Mouse (Mus musculus) heart, embryonic 16.5 days (tissue): Measurements from ENCODE around the gene Tcf12. TPM values are rescaled to one million over a fixed set of nuclear protein-coding genes. Genes with fewer than 3 reads are reported as not detected.
A peak's percentile ranks its signal among the peaks of the same experiment; 100 is the strongest.

Experiments
- ATAC-seq: fragments of 200-750 bp; cut with Nextera tagmentation; replicated peaks from 2 replicates; pipeline ENCODE4 v1.8.0; 2017; ENCODE audit warnings: moderate number of reproducible peaks; ENCODE audit not compliant: insufficient read depth, low FRiP score; ENCODE audit errors: extremely low read depth
- H3K27ac ChIP-seq: fragments of 300-500 bp; sonication (generic); 2 replicates; pipeline ENCODE4 v1.5.1; 2014; ENCODE audit warnings: mild to moderate bottlenecking, low read length, control low read depth, moderate library complexity
- H3K27me3 ChIP-seq: fragments of 300-500 bp; sonication (generic); 2 replicates; pipeline ENCODE4 v1.6.1; 2014; ENCODE audit warnings: low read length, mixed read lengths; ENCODE audit not compliant: control insufficient read depth, insufficient read depth
- H3K36me3 ChIP-seq: fragments of 300-500 bp; sonication (generic); 2 replicates; pipeline ENCODE4 v1.6.1; 2014; ENCODE audit not compliant: control insufficient read depth, insufficient read depth
- H3K4me1 ChIP-seq: fragments of 300-500 bp; sonication (generic); 2 replicates; pipeline ENCODE4 v1.6.1; 2014; ENCODE audit warnings: low read length, mixed read lengths; ENCODE audit not compliant: control insufficient read depth, insufficient read depth
- H3K4me2 ChIP-seq: fragments of 300-500 bp; sonication (generic); 2 replicates; pipeline ENCODE4 v1.6.1; 2014; ENCODE audit warnings: low read depth, mild to moderate bottlenecking, control low read depth, low read length
- H3K4me3 ChIP-seq: fragments of 300-500 bp; sonication (generic); 2 replicates; pipeline ENCODE4 v1.5.1; 2014; ENCODE audit warnings: mild to moderate bottlenecking, control low read depth, low read length
- H3K9ac ChIP-seq: fragments of 300-500 bp; sonication (generic); 2 replicates; pipeline ENCODE4 v1.6.1; 2014; ENCODE audit warnings: low read length, control low read depth
- H3K9me3 ChIP-seq: fragments of 300-500 bp; sonication (generic); replicated peaks from 2 replicates; pipeline ENCODE4 v1.6.1; 2016; ENCODE audit warnings: low read length; ENCODE audit not compliant: control insufficient read depth
- WGBS: fragments of 180-500 bp; shearing (Covaris S2); extraction: QIAGEN DNeasy Blood & Tissue Kit; methylation state at CpG from one replicate; pipeline ENCODE4 v1.1.7; 2014; 5-methylcytosine and 5-hydroxymethylcytosine counted together
- polyA plus RNA-seq: library from polyadenylated mRNA; unstranded; fragments of >200 nt; fragmentation: Nextera tagmentation; extraction: Ambion mirVana; gene quantifications from 2 replicates; pipeline ENCODE4 v1.2.1, GENCODE M21; 2015

The Tcf12 gene
- polyA plus RNA-seq, 1 experiment from 2014 or later: 32.3 TPM

DNA sequence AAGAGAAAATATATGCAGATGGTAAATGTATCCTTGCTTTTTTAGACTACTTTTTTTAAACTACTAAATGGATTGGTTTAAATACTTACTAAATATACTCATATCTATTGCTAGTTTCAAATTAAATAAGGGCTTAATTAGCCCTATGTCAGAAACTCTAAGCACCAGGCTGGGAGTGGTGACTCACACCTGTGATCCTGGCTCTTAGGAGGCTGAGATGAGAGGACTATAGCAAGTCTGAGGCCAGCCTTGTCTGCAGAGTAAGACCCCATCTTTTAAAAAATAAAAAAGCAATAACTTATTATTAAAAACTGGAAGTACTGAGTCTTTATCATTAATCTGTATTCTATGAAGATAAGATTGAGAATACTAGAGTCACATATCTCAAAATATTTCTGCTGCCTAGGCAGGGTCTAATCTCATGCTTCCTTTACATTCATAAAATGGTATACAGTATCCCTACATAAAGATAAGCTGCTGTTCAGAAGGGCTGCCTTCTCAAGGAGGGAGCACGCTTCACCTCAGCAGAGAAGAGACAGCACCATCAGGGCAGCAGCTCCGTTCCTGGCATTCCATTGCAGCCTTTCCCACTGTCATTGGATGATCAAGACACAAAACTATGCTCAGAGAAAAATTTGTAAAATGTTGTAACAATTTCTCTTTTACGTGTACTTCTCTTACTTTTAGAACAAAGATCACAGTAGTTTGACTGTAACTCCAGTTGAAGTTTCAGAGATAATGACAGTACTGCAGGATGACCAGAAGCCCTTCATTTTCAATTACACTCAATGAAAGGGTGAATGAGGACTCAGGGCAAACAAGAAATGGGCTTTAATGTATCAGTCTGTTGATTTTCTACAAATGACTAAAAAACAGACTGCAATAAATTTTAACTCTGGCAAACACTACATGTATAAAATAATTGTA lies 181.0 kb downstream of the Tcf12 start:
- H3K36me3 ChIP-seq: no peaks in the 10 kb centered on the region
- no peaks in the 10 kb centered on the region for H3K9me3 ChIP-seq
- no peak overlapping the region for H3K4me2 ChIP-seq
- no peak overlapping the region for H3K9ac ChIP-seq
- H3K4me1 ChIP-seq: no peaks in the 10 kb centered on the region
- H3K27me3 ChIP-seq: no peaks in the 10 kb centered on the region
- ATAC-seq: no peak
- WGBS: 64% methylated on average over 3 of the region's 3 CpGs
- H3K4me3 ChIP-seq: no peak overlapping the region
- H3K27ac ChIP-seq: no peak overlapping the region

DNA sequence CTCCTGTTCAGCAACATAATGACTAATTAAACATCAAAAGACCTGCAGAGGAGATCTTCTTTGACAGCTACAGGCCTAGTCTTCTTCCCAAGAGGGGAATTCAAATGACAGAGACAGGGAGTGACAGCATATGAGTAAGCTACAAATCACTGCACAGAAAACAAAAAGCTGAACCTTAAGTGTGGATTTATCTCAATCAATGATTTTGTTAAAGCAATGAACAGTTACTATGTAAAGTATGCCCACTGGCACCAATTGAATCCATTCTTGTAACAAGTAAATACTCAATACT lies 195.1 kb downstream of the Tcf12 start:
- H3K27me3 ChIP-seq: no peaks in the 10 kb centered on the region
- no peak overlapping the region for H3K27ac ChIP-seq
- no peak overlapping the region for H3K9ac ChIP-seq
- H3K9me3 ChIP-seq: no peaks in the 10 kb centered on the region
- peaks cover 10% of the 10 kb centered on the region for H3K4me1 ChIP-seq
- no peak overlapping the region for H3K4me3 ChIP-seq
- H3K36me3 ChIP-seq: peaks cover 8% of the 10 kb centered on the region; the same call in 1 of the 2 replicates
- no peak overlapping the region for H3K4me2 ChIP-seq
- ATAC-seq: no peak

DNA sequence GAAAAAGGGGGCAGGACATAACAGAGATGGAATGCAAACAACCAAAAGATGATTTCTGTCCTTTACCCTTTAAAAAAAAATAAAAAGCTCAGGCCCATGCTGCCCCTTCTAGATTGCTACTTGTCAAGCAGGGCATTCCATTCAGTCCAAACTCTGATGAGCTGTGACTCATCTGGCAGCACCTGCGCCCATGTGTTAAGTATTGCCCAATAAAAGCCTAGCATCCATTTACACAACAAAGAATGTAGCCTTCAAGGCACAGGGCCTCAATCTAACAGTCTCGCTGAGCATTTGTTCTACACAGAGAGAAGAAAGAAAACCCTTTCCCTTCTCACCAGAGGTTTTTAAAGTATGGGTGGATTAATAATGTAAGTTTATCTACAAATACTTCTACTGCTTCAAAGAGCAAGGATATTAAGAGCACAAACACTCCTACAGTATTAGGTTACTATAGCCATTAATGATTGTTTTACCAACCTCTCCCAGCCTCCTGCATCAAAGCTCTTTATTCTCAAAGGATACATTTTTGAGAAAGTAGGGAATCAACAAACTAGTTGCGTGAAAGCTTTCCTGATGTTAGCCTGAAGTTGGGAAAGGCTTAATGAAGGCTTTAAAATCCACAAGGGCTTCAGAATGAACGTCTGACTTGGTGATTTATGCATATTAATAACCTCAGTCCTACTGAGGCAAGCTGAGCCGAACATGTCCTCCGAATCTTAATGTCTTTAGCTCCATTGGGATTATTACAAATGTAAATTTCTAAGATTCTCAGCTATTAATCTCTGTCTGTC lies 195.6 kb downstream of the Tcf12 start:
- no peak overlapping the region for H3K9ac ChIP-seq
- WGBS: 63% methylated on average over 6 of the region's 6 CpGs
- ATAC-seq: peak; percentile 60; the same call in 1 of the 2 replicates
- H3K4me1 ChIP-seq: peaks cover 10% of the 10 kb centered on the region
- no peak overlapping the region for H3K4me2 ChIP-seq
- no peaks in the 10 kb centered on the region for H3K9me3 ChIP-seq
- H3K36me3 ChIP-seq: 0 out of 2 replicates have a peak, but pooled peaks cover 5% of the 10 kb centered on the region
- peak overlapping the region; percentile 14; the same call in 1 of the 2 replicates for H3K27ac ChIP-seq
- no peak overlapping the region for H3K4me3 ChIP-seq
- no peaks in the 10 kb centered on the region for H3K27me3 ChIP-seq

DNA sequence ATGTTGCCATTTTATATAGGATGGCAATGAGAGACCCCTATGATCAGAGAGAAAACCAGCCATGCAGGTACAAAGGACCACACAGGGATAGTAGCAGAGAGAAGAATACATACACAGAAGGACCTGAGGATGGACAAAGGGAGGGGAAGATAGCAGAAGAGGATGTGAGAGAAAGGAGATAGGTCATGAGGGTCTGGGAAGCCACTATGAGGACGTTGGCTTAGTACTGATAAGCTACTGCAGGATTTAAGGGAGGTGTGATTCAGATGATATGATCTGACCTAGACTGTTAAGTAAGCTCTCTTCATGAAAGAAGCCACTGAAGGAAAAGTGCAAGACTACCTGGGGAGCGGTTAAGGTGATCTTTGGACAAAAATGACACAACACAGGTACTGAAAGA lies 205.1 kb downstream of the Tcf12 start:
- no peak overlapping the region for H3K4me2 ChIP-seq
- peaks cover 7% of the 10 kb centered on the region for H3K4me1 ChIP-seq
- no peak overlapping the region for H3K4me3 ChIP-seq
- WGBS: 59% methylated on average over 2 of the region's 2 CpGs
- H3K27ac ChIP-seq: no peak overlapping the region
- ATAC-seq: no peak
- no peak overlapping the region for H3K9ac ChIP-seq
- peaks cover 8% of the 10 kb centered on the region; the same call in 1 of the 2 replicates for H3K36me3 ChIP-seq
- H3K27me3 ChIP-seq: no peaks in the 10 kb centered on the region
- 0 out of 2 replicates have a peak, but pooled peaks cover 4% of the 10 kb centered on the region for H3K9me3 ChIP-seq

DNA sequence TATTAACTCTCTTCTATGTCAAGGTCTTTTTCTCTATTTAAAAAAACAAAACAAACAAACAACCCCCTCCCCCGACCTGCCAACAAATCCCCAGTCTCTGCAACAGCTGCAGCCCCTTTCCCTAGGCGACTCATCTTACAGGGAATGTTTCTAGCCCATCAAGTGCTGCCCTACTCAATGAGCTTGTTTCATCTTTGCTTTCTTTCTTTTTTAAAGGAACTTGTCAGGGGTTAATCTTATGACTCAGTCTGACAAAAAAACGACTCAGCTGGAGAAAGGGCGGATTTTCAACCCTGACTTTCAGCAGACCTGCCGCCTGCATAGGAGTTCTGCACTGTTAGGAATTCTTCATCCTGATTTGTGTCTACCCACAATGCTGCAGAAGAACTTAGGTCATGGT lies 212.8 kb downstream of the Tcf12 start:
- 57% methylated on average over 5 of the region's 5 CpGs for WGBS
- Histone ChIP-seq H3K9me3 (no peaks in the 10 kb centered on the region), H3K9ac (no peak overlapping the region), H3K4me3 (no peak overlapping the region), H3K27me3 (no peaks in the 10 kb centered on the region), H3K4me2 (no peak overlapping the region), H3K27ac (no peak overlapping the region), H3K36me3 (0 out of 2 replicates have a peak, but pooled peaks cover 2% of the 10 kb centered on the region), H3K4me1 (peaks cover 3% of the 10 kb centered on the region)
- ATAC-seq: no peak

DNA sequence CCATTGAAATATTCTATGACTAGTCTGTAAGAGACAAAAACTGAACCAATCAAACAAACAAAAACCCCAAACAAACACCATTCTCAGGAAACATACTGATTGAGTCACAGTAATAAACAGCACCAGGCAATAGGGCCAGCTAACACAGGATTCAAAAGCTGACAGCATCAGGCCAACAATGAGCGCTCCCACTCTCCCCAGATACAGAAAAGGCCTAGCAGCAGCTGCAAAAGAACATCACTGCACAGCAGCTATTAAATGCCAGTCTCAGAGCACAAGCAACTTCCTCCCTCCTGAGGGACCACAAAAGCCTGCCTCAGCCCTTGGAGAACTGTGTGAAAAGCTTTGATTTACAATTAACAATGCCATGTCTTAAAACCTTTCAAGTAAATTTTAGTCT lies 214.3 kb downstream of the Tcf12 start:
- Histone ChIP-seq H3K4me3 (no peak overlapping the region), H3K36me3 (0 out of 2 replicates have a peak, but pooled peaks cover 2% of the 10 kb centered on the region), H3K9ac (no peak overlapping the region), H3K27me3 (no peaks in the 10 kb centered on the region), H3K27ac (peak overlapping the region; percentile 30; the same call in 1 of the 2 replicates), H3K9me3 (no peaks in the 10 kb centered on the region), H3K4me1 (peaks cover 3% of the 10 kb centered on the region), H3K4me2 (no peak overlapping the region)
- ATAC-seq: no peak
- 59% methylated on average over 1 of the region's 1 CpGs for WGBS

DNA sequence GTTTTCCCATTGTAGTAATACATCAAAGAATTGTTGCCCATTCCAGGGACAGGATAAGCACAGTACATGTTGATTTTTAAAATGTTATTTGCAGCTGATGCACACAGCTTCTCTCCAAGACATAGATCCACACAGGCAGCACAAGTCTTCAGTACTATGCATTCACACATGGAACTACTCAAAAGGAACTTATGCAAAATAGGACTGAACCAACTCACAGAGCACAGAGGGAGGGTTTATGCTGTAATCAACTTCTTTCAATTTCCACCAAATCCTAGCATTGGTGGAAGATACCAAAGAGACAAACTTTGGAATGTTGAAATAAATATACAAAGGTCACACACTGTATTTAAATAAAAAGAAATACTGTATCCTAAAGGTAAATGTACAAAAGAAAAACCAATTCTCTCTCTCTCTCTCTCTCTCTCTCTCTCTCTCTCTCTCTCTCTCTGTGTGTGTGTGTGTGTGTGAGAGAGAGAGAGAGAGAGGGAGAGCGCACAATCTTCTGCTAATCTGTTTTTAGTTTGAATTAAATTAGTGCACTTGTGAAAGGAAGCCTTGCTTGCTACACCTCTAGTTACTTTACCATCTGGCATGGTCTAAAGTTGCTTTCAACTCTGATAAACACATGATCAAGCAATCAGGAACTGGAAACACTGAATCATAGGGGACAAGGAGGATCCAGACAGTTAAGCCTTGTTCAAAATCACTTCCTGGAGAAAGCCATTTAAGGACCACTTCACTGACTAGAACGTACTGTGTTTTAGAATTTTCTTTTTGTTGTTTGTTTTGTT lies 215.5 kb downstream of the Tcf12 start:
- H3K9me3 ChIP-seq: no peaks in the 10 kb centered on the region
- H3K27me3 ChIP-seq: no peaks in the 10 kb centered on the region
- H3K9ac ChIP-seq: no peak overlapping the region
- ATAC-seq: peak; percentile 63
- H3K36me3 ChIP-seq: no peaks in the 10 kb centered on the region
- peak overlapping the region; percentile 11 for H3K4me3 ChIP-seq
- peaks cover 3% of the 10 kb centered on the region for H3K4me1 ChIP-seq
- no peak overlapping the region; the same call in 1 of the 2 replicates for H3K4me2 ChIP-seq
- H3K27ac ChIP-seq: peak overlapping the region; percentile 66
- 27% methylated on average over 2 of the region's 2 CpGs for WGBS

DNA sequence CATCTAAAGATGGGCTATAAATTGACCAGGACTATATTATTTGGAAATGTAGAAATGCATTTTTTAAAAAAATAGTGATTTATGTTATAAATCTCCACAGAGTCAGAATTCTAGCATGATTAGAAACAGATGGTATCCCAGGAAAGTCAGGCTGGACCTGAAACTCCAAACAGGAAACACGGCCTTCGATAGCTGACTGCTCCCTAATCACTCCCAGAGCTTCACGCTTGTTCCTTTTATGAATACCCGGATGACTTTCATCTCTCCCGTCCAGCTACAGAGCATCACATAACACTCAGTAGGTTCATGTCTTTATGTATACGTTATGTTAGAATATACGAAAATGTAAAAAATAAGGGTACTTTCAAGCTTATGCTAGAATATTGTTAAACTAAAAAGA lies 216.4 kb downstream of the Tcf12 start:
- Histone ChIP-seq H3K9me3 (no peaks in the 10 kb centered on the region), H3K9ac (no peak overlapping the region), H3K4me2 (peak overlapping the region; percentile 23; the same call in 1 of the 2 replicates), H3K36me3 (no peaks in the 10 kb centered on the region), H3K27me3 (no peaks in the 10 kb centered on the region), H3K27ac (no peak overlapping the region), H3K4me1 (peaks cover 3% of the 10 kb centered on the region), H3K4me3 (peak overlapping the region; percentile 33)
- ATAC-seq: no peak
- 57% methylated on average over 7 of the region's 7 CpGs for WGBS
